Mouse (Mus musculus): ENCODE measurements around the gene Lhx8. TPM values are rescaled to one million over a fixed set of nuclear protein-coding genes. Genes with fewer than 3 reads are reported as not detected.

Gene Lhx8
- polyA plus RNA-seq, 1 experiment: not detected

- Histone ChIP-seq H3K4me2 (ENCODE audit: low read depth) (no peak overlapping the region), H3K4me3 (no peak overlapping the region), H3K36me3 (ENCODE audit: control insufficient read depth, insufficient read depth) (no peaks in the 10 kb centered on the region)
Measured at GRCm38 (mm10) chr3:154305163-154305884, 25.1 kb downstream of the Lhx8 start.

DNA sequence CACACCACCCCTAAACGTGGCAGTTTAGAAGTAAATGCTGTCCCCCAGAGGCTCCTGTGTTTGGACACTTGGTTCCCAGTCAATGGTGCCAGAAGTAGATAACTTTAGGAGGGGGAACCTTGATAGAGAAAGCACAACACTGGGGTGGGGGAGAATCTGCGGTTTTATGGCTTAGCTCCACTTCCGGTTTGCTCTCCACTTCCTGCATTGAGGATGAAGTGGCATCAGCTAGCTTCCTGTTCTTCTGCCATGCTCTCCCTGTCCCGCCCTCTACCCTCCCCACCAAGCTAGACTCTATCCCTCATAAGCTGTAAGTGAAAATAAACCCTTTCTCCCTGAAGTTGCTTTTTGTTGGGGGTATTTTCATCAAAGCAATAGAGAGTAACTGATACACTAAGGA is 29.4 kb downstream of the Lhx8 start:
- no peak for TF ChIP-seq MYOD1 (IDR thresholded peaks at IDR 0.05; ENCODE audit: control insufficient read depth in 1 of 3, insufficient read length in 2 of 3, low read depth in 2 of 3)
- no peak for TF ChIP-seq REST (IDR thresholded peaks at IDR 0.05; ENCODE audit: insufficient read depth, insufficient read length)
- no peak for TF ChIP-seq SRF (IDR thresholded peaks at IDR 0.05; ENCODE audit: control insufficient read depth, insufficient read length, low read depth)
- TF ChIP-seq TCF3 (IDR thresholded peaks at IDR 0.05; ENCODE audit: insufficient read length, low read depth): no peak
- TF ChIP-seq TCF12 (IDR thresholded peaks at IDR 0.05; ENCODE audit: insufficient read depth, poor library complexity, severe bottlenecking): no peak
- no peak for TF ChIP-seq POLR2AphosphoS2 (IDR thresholded peaks at IDR 0.05; ENCODE audit: insufficient read length, low read depth)
- TF ChIP-seq MYOG (IDR thresholded peaks at IDR 0.05; ENCODE audit: control insufficient read depth in 1 of 3, insufficient read depth in 1 of 3, insufficient read length in 2 of 3, low read depth in 2 of 3): no peak
- TF ChIP-seq E2F4 (IDR thresholded peaks at IDR 0.05; ENCODE audit: insufficient read depth): no peak
- TF ChIP-seq MAX (IDR thresholded peaks at IDR 0.05; ENCODE audit: low read depth): no peak
- TF ChIP-seq POLR2A (IDR thresholded peaks at IDR 0.05; ENCODE audit: insufficient read length, low read depth): no peak
- no peak for TF ChIP-seq CEBPB (IDR thresholded peaks at IDR 0.05; ENCODE audit: insufficient read depth, poor library complexity, severe bottlenecking)
- TF ChIP-seq USF1 (IDR thresholded peaks at IDR 0.05; ENCODE audit: low read depth): no peak
- no peaks in the 10 kb centered on the region for H3K27me3 ChIP-seq (ENCODE audit: control insufficient read depth, insufficient read depth, insufficient read length)
- no peak overlapping the region for H3K4me3 ChIP-seq
- H3ac ChIP-seq (ENCODE audit: control insufficient read depth, insufficient read length): no peak overlapping the region
- H3K79me2 ChIP-seq (ENCODE audit: control insufficient read depth, insufficient read depth): no peaks in the 10 kb centered on the region
- no peaks in the 10 kb centered on the region for H3K36me3 ChIP-seq (ENCODE audit: control insufficient read depth, insufficient read depth)
- no peak overlapping the region for H3K4me2 ChIP-seq (ENCODE audit: low read depth)

More at GRCm38 (mm10) chr3:154305163-154305884, 25.1 kb downstream of the Lhx8 start:
- TF ChIP-seq E2F4 (IDR thresholded peaks at IDR 0.05; ENCODE audit: insufficient read depth) (no peak), MYOG (IDR thresholded peaks at IDR 0.05; ENCODE audit: control insufficient read depth in 1 of 3, insufficient read depth in 1 of 3, insufficient read length in 2 of 3, low read depth in 2 of 3) (no peak), POLR2AphosphoS2 (IDR thresholded peaks at IDR 0.05; ENCODE audit: insufficient read length, low read depth) (no peak), MYOD1 (IDR thresholded peaks at IDR 0.05; ENCODE audit: control insufficient read depth in 1 of 3, insufficient read length in 2 of 3, low read depth in 2 of 3) (no peak), TCF3 (IDR thresholded peaks at IDR 0.05; ENCODE audit: insufficient read length, low read depth) (no peak), TCF12 (IDR thresholded peaks at IDR 0.05; ENCODE audit: insufficient read depth, poor library complexity, severe bottlenecking) (no peak), USF1 (IDR thresholded peaks at IDR 0.05; ENCODE audit: low read depth) (no peak), SRF (IDR thresholded peaks at IDR 0.05; ENCODE audit: control insufficient read depth, insufficient read length, low read depth) (no peak), POLR2A (IDR thresholded peaks at IDR 0.05; ENCODE audit: insufficient read length, low read depth) (no peak), CEBPB (IDR thresholded peaks at IDR 0.05; ENCODE audit: insufficient read depth, poor library complexity, severe bottlenecking) (no peak), MAX (IDR thresholded peaks at IDR 0.05; ENCODE audit: low read depth) (no peak), REST (IDR thresholded peaks at IDR 0.05; ENCODE audit: insufficient read depth, insufficient read length) (no peak)
- no peaks in the 10 kb centered on the region for H3K27me3 ChIP-seq (ENCODE audit: control insufficient read depth, insufficient read depth, insufficient read length)
- H3K79me2 ChIP-seq (ENCODE audit: control insufficient read depth, insufficient read depth): no peaks in the 10 kb centered on the region
- H3ac ChIP-seq (ENCODE audit: control insufficient read depth, insufficient read length): no peak overlapping the region

GRCm38 (mm10) chr3:154300006-154300405 is 30.5 kb downstream of the Lhx8 start:
- H3K27me3 ChIP-seq (ENCODE audit: control insufficient read depth, insufficient read depth, insufficient read length): no peaks in the 10 kb centered on the region
- no peaks in the 10 kb centered on the region for H3K79me2 ChIP-seq (ENCODE audit: control insufficient read depth, insufficient read depth)
- TF ChIP-seq POLR2AphosphoS2 (IDR thresholded peaks at IDR 0.05; ENCODE audit: insufficient read length, low read depth): no peak
- TF ChIP-seq TCF12 (IDR thresholded peaks at IDR 0.05; ENCODE audit: insufficient read depth, poor library complexity, severe bottlenecking): no peak
- TF ChIP-seq POLR2A (IDR thresholded peaks at IDR 0.05; ENCODE audit: insufficient read length, low read depth): no peak
- no peak for TF ChIP-seq MAX (IDR thresholded peaks at IDR 0.05; ENCODE audit: low read depth)
- TF ChIP-seq SRF (IDR thresholded peaks at IDR 0.05; ENCODE audit: control insufficient read depth, insufficient read length, low read depth): no peak
- no peak for TF ChIP-seq USF1 (IDR thresholded peaks at IDR 0.05; ENCODE audit: low read depth)
- no peak for TF ChIP-seq TCF3 (IDR thresholded peaks at IDR 0.05; ENCODE audit: insufficient read length, low read depth)
- no peak for TF ChIP-seq MYOG (IDR thresholded peaks at IDR 0.05; ENCODE audit: control insufficient read depth in 1 of 3, insufficient read depth in 1 of 3, insufficient read length in 2 of 3, low read depth in 2 of 3)
- TF ChIP-seq MYOD1 (IDR thresholded peaks at IDR 0.05; ENCODE audit: control insufficient read depth in 1 of 3, insufficient read length in 2 of 3, low read depth in 2 of 3): no peak
- TF ChIP-seq E2F4 (IDR thresholded peaks at IDR 0.05; ENCODE audit: insufficient read depth): no peak
- TF ChIP-seq CEBPB (IDR thresholded peaks at IDR 0.05; ENCODE audit: insufficient read depth, poor library complexity, severe bottlenecking): no peak
- TF ChIP-seq REST (IDR thresholded peaks at IDR 0.05; ENCODE audit: insufficient read depth, insufficient read length): no peak
- no peak overlapping the region for H3K4me2 ChIP-seq (ENCODE audit: low read depth)
- no peak overlapping the region for H3ac ChIP-seq (ENCODE audit: control insufficient read depth, insufficient read length)
- H3K36me3 ChIP-seq (ENCODE audit: control insufficient read depth, insufficient read depth): no peaks in the 10 kb centered on the region
- H3K4me3 ChIP-seq: no peak overlapping the region

GRCm38 (mm10) chr3:154298490-154298889 is 32.0 kb downstream of the Lhx8 start:
- Histone ChIP-seq H3ac (ENCODE audit: control insufficient read depth, insufficient read length) (no peak overlapping the region), H3K4me2 (ENCODE audit: low read depth) (no peak overlapping the region), H3K4me3 (no peak overlapping the region), H3K27me3 (ENCODE audit: control insufficient read depth, insufficient read depth, insufficient read length) (no peaks in the 10 kb centered on the region), H3K36me3 (ENCODE audit: control insufficient read depth, insufficient read depth) (no peaks in the 10 kb centered on the region), H3K79me2 (ENCODE audit: control insufficient read depth, insufficient read depth) (no peaks in the 10 kb centered on the region)
- TF ChIP-seq REST (IDR thresholded peaks at IDR 0.05; ENCODE audit: insufficient read depth, insufficient read length): no peak
- no peak for TF ChIP-seq POLR2A (IDR thresholded peaks at IDR 0.05; ENCODE audit: insufficient read length, low read depth)
- no peak for TF ChIP-seq TCF12 (IDR thresholded peaks at IDR 0.05; ENCODE audit: insufficient read depth, poor library complexity, severe bottlenecking)
- no peak for TF ChIP-seq CEBPB (IDR thresholded peaks at IDR 0.05; ENCODE audit: insufficient read depth, poor library complexity, severe bottlenecking)

All from myocyte (in vitro differentiated cells).